Mouse (Mus musculus) erythroid progenitor cell, adult 5-6 weeks (primary cell): ENCODE data around the gene Mink1. TPM values are rescaled to one million over a fixed set of nuclear protein-coding genes. Genes with fewer than 3 reads are reported as not detected.

ENCODE experiments used
- ATAC-seq: replicated peaks from 2 replicates; pipeline ENCODE4 v1.8.0; 2016; ENCODE audit warnings: moderate number of reproducible peaks, mild to moderate bottlenecking, moderate TSS enrichment, inconsistent platforms; ENCODE audit not compliant: poor library complexity, low FRiP score, severe bottlenecking
- total RNA-seq, 2 experiments: library from RNA; stranded (forward) in 1 of 2; stranded (reverse) in 1 of 2; fragments of 150-400 nt in 1 of 2; fragments of 186-747, 209-891 nt in 1 of 2; gene quantifications; 2 replicates each; pipeline versions ENCODE4 v1.2.3 to v1.2.4; 2015 to 2017; ENCODE audit warnings: low replicate concordance in 2 of 2

The Mink1 gene
- total RNA-seq, 2 experiments from 2014 or later: 2.8 to 4.6 TPM

DNA sequence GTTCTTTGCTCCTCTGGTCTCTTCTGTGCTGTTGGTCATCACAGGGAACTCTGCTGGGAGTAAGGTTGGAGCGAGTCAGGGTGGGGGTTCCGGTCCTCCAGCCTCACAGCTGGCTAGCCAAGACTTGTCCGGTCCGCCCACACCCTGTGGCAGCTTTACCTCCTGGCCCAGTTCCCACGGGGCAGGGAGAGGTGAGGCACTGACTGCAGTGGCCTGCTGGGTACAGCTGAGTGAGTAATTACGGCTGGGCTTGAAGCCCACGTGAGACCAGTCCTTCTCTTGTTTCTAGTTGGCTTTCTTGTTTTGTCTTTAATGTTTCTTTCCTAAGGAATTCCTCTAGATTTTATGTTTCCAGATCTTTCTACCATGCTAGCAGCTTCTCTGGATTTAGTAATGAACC lies 22.8 kb downstream of the Mink1 start:
- no peak for ATAC-seq

- no peak for ATAC-seq
Measured at GRCm38 (mm10) chr11:70586261-70586660, 23.6 kb downstream of the Mink1 start.

- ATAC-seq: no peak
Measured at GRCm38 (mm10) chr11:70586954-70587353, 24.3 kb downstream of the Mink1 start.

GRCm38 (mm10) chr11:70591733-70592132 lies 29.1 kb downstream of the Mink1 start:
- no peak for ATAC-seq

DNA sequence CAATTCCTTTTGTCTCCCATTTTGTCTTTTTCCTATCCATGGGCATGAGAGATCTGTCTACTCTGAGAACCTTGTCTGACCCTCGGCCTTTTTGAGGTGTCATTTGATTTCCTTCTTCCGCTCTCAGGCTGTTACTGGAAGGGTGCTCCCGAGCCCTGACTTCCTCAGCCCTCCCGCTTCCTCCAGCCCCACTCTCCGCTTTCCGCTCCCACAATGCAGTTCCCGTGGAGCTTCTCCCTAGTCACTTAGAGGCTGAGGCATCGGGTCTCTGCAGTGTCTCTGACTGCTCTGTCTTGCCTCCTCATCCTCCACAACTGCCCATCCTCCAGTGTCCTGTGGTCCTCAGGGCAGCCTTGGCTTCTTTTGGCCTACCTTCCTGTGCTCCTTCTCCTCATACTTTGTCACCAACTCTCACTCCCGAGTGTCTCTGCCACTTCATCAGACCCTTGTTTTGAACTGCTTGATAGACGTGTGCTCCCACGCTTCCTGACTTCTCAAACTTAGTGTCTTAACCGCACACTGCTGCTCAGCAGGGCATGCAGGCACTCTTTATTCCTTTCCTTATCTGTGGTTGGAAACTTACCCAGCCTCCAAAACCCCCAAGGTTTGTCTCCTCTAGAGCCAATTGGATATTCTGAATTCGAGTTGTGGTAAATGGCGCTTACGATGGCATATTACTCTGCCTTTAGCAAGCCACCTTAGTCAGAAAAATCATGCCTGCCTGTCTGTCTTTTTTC lies 31.7 kb downstream of the Mink1 start:
- ATAC-seq: no peak

GRCm38 (mm10) chr11:70595638-70596037 lies 33.0 kb downstream of the Mink1 start:
- no peak for ATAC-seq

DNA sequence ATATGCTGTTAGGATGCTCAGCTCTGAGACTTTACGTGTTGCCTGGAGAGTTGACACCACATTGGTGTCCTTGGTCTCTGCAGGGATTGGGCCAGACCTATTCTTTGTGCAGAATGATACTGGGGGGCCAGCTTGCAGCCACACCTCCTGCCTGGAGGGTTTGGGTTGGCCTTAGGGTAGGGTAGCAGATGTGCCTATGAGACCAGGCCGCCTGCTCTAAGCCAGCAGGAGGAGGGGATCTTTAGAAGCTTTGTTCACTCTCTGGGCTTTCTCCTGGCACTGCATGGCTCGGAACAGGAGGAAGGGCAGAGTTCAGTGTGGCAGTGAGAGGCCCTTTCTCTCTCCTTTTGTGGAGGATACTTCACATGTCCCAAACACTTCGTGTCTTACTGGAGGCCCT lies 33.4 kb downstream of the Mink1 start:
- ATAC-seq: no peak

DNA sequence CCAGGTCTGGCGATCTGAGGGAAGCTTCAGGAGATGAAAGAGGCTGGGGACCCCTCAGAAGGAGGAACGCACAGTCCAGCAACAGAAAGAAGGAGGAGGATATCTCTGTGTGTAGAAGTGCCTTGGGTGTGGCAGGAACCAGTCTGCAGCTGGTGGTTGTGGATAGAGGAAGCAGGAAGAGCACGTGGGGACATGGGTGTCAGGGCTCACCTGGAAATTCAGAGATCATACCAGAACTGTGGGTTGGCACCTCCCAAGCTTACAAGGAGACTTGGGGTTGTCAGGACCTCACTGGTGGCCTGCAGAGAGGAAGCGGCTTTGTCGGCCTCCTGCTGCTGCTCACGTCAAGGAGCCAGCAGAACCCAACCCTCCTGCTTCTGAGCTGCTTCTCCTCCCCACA lies 34.6 kb downstream of the Mink1 start:
- no peak for ATAC-seq

DNA sequence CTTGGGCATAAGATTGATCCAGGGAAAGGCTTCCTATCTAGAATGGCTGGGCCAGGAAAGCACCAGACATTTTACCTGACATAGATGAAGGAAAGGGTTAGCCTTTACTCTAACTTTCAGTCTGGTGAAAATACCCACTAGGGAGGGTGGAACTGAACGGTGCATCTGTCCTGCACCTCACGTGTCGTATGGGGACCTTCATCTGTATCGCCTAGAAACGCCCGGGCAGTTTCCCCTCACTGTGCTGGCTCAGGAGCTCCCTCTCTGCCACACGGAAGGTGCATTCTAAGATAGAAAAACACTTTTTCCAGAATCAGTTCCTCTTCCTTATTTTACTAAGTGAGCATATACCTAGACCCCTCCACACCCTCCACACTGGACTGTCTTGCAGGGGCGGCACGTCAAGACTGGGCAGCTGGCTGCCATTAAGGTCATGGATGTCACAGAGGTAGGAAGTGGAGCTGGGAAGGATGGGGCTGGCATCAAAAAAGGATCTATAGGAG lies 35.8 kb downstream of the Mink1 start:
- ATAC-seq: no peak

DNA sequence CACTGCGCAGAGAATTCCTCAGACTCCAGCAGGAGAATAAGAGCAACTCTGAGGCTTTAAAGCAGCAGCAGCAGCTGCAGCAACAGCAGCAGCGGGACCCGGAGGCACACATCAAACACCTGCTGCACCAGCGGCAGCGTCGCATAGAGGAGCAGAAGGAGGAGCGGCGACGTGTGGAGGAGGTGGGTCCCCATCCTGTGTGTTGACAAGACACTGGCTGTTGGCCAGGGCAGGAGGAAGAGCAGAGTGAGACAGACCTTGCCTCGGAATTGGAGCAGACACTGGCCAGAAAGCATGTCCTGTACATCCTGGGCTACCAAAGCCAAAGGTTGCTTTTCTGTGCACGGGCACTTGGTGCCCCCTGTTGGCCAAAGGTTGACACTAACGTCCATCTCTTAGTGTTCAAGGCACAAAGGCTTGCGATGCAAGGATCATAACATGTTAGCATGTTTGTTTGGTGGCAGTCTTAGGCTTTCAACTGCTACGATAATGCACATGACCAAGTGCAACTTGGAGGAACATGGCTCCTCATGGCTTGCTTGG lies 42.4 kb downstream of the Mink1 start:
- peak; percentile 56; the same call in 1 of the 2 replicates for ATAC-seq

GRCm38 (mm10) chr11:70606717-70607116 lies 44.0 kb downstream of the Mink1 start:
- ATAC-seq: no peak

DNA sequence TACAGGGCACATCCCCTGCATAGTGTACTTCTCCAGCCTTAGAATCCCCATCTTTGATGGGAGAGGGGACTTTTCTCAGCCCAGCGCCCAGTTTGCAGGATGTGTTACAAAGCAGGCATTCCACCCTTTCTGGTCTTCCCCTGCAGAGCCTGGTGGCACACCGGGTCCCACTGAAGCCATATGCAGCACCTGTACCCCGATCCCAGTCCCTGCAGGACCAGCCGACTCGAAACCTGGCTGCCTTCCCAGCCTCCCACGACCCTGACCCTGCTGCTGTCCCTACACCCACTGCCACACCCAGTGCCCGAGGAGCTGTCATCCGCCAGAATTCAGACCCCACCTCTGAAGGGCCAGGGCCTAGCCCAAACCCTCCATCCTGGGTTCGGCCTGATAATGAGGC lies 44.9 kb downstream of the Mink1 start:
- no peak for ATAC-seq

DNA sequence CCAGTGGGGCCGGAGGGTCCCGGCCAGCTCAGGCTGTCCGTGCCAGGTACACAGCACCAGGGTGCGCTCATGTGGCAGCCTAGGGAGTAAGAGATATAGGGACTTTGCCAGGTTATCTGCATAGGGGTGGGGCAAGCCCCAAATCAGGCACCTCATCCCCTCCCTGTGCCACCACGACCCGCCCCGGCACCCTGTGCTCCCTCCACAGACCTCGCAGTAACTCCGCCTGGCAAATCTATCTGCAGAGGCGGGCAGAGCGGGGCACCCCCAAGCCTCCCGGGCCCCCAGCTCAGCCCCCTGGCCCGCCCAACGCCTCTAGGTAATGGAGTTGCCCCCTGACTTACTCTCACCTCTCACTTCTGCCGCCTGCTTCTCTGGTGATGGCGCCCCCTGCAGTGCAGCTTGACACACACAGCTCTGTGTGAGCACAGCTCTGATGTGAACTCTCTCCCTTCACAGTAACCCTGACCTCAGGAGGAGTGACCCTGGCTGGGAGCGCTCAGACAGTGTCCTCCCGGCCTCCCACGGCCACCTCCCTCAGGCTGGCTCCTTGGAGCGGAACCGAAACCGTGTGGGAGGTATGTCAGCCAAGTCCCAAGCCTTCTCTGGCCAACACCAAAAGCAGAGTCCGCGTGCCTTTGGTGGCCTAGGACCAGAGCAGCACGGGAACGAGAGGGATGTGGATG lies 45.8 kb downstream of the Mink1 start:
- no peak for ATAC-seq

GRCm38 (mm10) chr11:70610752-70611151 lies 48.1 kb downstream of the Mink1 start:
- no peak for ATAC-seq

DNA sequence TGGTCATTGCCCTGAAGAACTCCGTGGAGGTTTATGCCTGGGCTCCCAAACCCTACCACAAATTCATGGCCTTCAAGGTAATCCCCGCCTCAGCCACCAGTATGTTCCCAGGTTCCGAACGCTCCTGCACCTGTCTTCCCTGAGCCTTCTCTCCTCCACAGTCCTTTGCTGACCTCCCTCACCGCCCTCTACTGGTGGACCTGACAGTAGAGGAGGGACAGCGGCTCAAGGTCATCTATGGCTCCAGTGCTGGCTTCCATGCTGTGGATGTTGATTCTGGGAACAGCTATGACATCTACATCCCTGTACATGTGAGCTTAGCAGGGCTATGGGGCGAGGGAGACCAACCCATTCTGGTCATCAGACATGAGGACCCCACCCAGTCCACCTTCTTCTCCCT lies 49.8 kb downstream of the Mink1 start:
- no peak for ATAC-seq

DNA sequence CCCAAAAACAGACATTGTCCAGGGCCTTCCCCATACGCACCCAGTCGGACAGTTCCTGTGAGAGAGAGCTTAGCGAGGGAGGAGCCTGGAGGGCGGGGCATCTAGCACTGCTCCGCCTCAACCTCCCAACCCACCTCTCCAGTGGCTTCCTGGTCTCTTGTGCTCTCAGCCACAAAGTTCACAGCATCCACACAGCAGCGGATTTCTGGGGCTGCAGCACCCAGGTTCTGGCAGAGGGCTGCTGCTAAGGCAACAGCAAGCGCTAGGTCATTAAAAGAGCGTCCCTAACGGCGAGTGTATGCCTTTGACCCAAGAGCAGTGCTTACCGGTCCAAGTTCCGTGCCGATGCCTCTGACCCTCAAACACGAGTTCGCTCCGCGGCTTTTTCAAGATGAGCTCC lies 52.4 kb downstream of the Mink1 start:
- ATAC-seq: peak; percentile 89

DNA sequence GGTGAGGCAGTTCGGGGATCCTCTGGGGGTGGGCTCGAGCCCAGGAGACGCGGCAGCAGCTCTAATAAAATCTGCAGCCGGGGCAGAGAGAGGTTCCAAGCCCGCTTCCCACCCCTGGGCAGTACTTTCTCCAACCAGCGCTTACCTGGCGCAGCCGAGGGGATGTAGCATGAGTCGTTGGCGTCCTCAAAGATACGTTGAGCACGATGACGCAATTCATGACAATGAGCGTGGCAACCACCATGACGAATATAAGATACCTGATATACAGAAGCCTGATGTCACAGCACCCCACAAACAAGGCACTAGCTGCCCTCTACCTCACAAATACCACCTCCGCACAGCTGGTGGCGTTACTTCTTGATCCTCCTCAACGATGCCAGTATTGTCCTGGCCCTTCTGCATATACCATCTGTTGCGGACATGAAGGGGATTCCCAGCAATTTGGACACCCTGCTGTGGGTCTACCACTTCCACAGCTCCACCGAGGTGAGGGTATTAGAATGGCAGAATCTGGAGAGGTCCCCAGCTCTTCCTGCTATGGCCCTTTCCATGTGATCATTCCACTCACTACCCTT lies 52.9 kb downstream of the Mink1 start, which contains the start of gene 4930544D05Rik:
TSS of gene 4930544D05Rik (plus strand) at position 333 of the 578 bp plus-strand sequence.
- ATAC-seq: no peak

DNA sequence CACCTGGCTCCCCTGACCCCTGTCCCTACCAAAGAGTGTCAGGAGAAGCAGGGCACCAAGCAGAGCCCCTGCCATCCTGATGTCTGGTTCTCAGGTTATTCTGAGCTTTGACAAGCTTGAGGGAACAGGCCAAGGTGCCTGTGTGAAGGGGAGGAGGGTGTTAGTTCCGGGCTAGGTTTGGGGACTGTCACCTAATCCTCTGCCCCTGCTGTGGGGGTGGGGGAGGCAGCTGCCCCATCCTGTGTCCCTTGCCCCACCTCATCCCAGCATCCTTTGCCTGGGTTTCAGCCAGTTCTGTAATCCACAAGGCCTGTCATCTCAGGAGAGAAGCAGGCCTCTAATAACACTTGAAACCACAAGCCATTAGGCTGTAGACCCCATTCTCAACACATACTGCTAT lies 56.4 kb downstream of the Mink1 start, which contains the start of gene Chrne:
TSS of gene Chrne (minus strand) at position 116 of the 400 bp plus-strand sequence.
- ATAC-seq: no peak

DNA sequence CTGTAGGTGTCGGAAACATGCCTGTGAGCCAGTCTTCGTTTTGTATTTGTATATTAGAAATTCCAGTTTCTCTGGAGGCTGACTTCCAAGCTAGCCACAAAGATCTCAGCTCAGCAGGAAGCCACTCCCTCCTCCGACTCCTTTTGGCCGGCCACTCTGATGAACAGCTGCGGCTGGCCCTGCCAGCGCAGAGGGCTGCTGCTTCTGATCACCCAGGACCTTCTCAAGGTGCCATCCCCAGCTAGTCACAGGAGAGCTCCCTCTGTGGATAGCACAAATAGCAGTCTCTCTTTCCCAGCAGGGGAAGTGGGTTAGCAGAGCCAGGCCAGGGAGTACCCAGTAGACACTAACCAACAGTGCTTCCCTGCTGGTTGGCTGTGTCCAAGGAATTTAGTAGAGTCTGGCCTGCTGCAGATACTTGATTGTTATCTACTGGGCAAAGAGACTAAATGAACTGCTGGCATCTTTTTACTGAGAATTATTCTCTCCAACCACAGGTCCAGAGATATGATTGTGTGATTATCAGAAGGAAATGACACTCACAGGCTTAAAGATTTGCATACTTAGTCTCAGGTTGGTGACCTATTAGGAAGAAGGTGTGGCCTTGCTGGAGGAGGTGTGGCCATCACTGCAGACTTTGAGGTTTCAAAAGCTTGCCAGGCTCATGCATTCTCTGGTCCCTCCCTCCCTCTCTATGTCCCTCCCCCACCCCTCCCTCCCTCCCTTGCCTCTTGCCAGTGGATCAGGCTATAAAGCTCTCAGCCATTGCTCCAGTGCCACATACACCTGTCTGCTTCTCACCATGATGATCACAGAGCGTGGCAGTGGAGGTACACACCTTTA lies 59.5 kb downstream of the Mink1 start:
- no peak for ATAC-seq
